Mouse (Mus musculus) ES-Bruce4 (cell line): Measurements from ENCODE around the gene Cacng3.

ENCODE experiments used
- CTCF ChIP-seq: IDR thresholded peaks from one replicate; pipeline ENCODE4 v1.8.1; 2011; ENCODE audit warnings: low read depth, low read length
- POLR2A ChIP-seq: IDR thresholded peaks from one replicate; pipeline ENCODE4 v1.8.1; 2011; ENCODE audit warnings: low read length; ENCODE audit not compliant: insufficient read depth

- TF ChIP-seq POLR2A (no peak), CTCF (no peak)
Measured at GRCm38 (mm10) chr7:122789929-122790328, 119.6 kb downstream of the Cacng3 start.
